Mouse (Mus musculus) neural tube, embryonic 10.5 days (tissue): ENCODE results near the gene Tex45.

Experiments used
- DNase-seq: peaks from one replicate; pipeline ENCODE4 v3.0.0-alpha.2; 2017; ENCODE audit warnings: low spot score; ENCODE audit errors: extremely low spot score

Tex45 gene

DNA sequence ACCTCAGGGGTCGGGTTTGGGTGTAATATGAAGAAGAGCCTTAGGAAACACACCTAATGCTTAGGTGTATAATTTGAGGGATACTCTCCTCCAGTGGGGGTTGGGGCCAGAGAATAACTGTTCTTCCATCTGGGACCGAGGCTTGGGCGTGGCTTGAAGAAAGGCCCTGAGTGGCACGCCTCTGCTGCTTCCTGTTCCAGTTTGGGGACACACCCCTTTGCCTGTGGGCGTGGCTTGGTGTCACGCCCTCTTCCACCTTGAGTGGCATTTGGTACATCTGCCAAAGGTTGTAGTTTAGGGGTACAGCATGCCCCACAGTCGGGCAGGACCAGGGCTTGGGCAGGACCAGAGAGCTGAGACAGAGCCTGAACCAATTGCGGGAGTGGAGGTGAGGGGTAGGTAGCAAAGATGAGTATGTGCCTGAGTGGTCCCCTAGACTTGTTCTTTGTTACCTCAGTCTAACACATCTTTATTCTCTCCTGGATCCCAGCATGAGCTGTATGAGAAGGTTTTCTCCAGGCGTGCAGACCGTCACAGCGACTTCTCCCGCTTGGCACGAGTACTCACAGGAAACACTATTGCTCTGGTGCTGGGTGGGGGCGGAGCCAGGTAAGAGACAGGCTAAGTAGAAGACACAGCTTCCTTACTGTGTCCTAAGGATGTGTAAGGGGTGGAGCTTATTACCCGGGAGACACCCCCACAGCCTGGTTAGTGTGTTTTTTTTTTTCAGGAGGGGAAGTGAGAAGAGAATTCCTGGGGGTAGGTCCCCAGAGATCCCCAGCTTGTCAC lies 65.6 kb downstream of the Tex45 start:
- DNase-seq = no peak
